ENCODE assay signal across 17 mouse cellular contexts in the genomic region with DNA sequence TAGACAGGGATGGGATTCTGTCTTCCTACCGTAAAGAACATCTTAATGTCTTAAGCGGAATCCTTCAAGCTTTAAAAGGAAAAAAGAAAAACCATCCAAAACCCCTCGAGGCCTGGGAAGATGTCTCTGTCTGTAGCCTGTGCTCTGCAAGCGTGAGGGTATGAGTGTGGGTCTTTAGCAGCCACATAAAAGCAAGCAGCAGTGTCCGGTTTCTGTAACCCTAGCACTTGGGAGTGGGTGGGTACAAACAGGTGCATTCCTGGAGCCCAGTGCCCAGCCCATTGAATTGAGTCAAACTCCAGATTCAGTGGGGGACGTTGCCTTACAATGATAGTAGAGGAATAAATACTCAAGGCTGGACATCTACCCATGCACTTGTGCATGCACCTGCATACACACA.
"Had no signal": no experiment of that assay in that cellular context is flagged by ENCODE, and none has a peak within 500 bp of the region (broad histone marks: within the 10 kb centered on the region; RNA-seq: fewer than 3 reads in every experiment).

No protein-coding gene starts in this region.

- DNase-seq: liver, embryonic 13.5 days; liver, postnatal 0 days; lung, adult 2 months; lung, postnatal 14 days; lung, postnatal 4 days; retina, postnatal 1 day; right cerebral cortex, postnatal 4 days; spleen, adult 18-20 months; thymus, adult 18-20 months; thymus, postnatal 25 days; thymus, postnatal 4 days had no signal

- H3K9ac ChIP-seq: liver, embryonic 13.5 days; liver, embryonic 15.5 days; liver, postnatal 0 days; lung, embryonic 15.5 days; midbrain, embryonic 12.5 days; neural tube, embryonic 12.5 days had no signal

- H3K4me1 ChIP-seq: liver, embryonic 13.5 days; liver, embryonic 15.5 days; lung, embryonic 15.5 days had no signal

- H3K27ac ChIP-seq: liver, embryonic 13.5 days; liver, embryonic 15.5 days; lung, embryonic 15.5 days; midbrain, embryonic 10.5 days; midbrain, embryonic 12.5 days; neural tube, embryonic 12.5 days had no signal

- H3K4me2 ChIP-seq: liver, embryonic 13.5 days; liver, embryonic 15.5 days; lung, embryonic 15.5 days; midbrain, embryonic 12.5 days; neural tube, embryonic 12.5 days had no signal

- ATAC-seq: liver, postnatal 0 days; lung, postnatal 0 days had no signal

- H3K9me3 ChIP-seq: liver, embryonic 13.5 days; liver, embryonic 15.5 days; lung, embryonic 15.5 days; midbrain, embryonic 10.5 days; midbrain, embryonic 12.5 days; neural tube, embryonic 12.5 days had no signal

- H3K27me3 ChIP-seq: liver, embryonic 13.5 days; liver, embryonic 15.5 days; lung, embryonic 15.5 days; midbrain, embryonic 12.5 days; neural tube, embryonic 12.5 days had no signal

- H3K36me3 ChIP-seq: liver, embryonic 15.5 days had no signal

- H3K4me3 ChIP-seq: liver, embryonic 13.5 days; liver, embryonic 15.5 days; lung, embryonic 15.5 days; midbrain, embryonic 10.5 days; midbrain, embryonic 12.5 days; neural tube, embryonic 12.5 days had no signal
